Mouse (Mus musculus): ENCODE results near the gene Bicral. TPM values are rescaled to one million over a fixed set of nuclear protein-coding genes. Genes with fewer than 3 reads are reported as not detected.

The Bicral gene
- polyA plus RNA-seq, 2 experiments: 5.4 to 17.7 TPM

- Histone ChIP-seq H3K4me1 (ENCODE audit: control insufficient read depth, insufficient read depth, low read length) (no peaks in the 10 kb centered on the region), H3K4me2 (replicated peaks; ENCODE audit: low read depth, low read length, severe bottlenecking) (no peak overlapping the region), H3K9ac (ENCODE audit: low read depth, low read length, severe bottlenecking) (no peak overlapping the region), H3K4me3 (replicated peaks; ENCODE audit: low read length) (no peak overlapping the region), H3K27me3 (ENCODE audit: control insufficient read depth, insufficient read depth, low read length) (no peaks in the 10 kb centered on the region), H3K9me3 (ENCODE audit: control insufficient read depth, low read length) (no peaks in the 10 kb centered on the region), H3K27ac (replicated peaks; ENCODE audit: low read depth, low read length) (no peak overlapping the region), H3K36me3 (ENCODE audit: control insufficient read depth, insufficient read depth, low read length) (peaks cover 7% of the 10 kb centered on the region; the same call in 1 of the 2 replicates)
- DNase-seq (ENCODE audit: low spot score): no peak
- no peak for TF ChIP-seq POLR2A (IDR thresholded peaks at IDR 0.05; ENCODE audit: borderline replicate concordance, extremely low read depth, insufficient read depth, insufficient read length)
- WGBS: 90% methylated on average over 2 of the region's 2 CpGs
- ATAC-seq (ENCODE audit: low FRiP score, low read depth): no peak
Measured at GRCm38 (mm10) chr17:46843022-46843421, 15.3 kb downstream of the Bicral start.

GRCm38 (mm10) chr17:46840304-46841010, 17.8 kb downstream of the Bicral start:
- no peak overlapping the region for H3K9ac ChIP-seq (ENCODE audit: low read depth, low read length, severe bottlenecking)
- H3K27ac ChIP-seq (replicated peaks; ENCODE audit: low read depth, low read length): no peak overlapping the region
- ATAC-seq (ENCODE audit: low FRiP score, low read depth): no peak
- H3K27me3 ChIP-seq (ENCODE audit: control insufficient read depth, insufficient read depth, low read length): no peaks in the 10 kb centered on the region
- 88% methylated on average over 10 of the region's 10 CpGs for WGBS
- DNase-seq (ENCODE audit: low spot score): no peak
- TF ChIP-seq POLR2A (IDR thresholded peaks at IDR 0.05; ENCODE audit: borderline replicate concordance, extremely low read depth, insufficient read depth, insufficient read length): no peak
- H3K4me3 ChIP-seq (replicated peaks; ENCODE audit: low read length): no peak overlapping the region
- H3K4me1 ChIP-seq (ENCODE audit: control insufficient read depth, insufficient read depth, low read length): no peaks in the 10 kb centered on the region
- H3K36me3 ChIP-seq (ENCODE audit: control insufficient read depth, insufficient read depth, low read length): peaks cover 7% of the 10 kb centered on the region; the same call in 1 of the 2 replicates
- no peak overlapping the region for H3K4me2 ChIP-seq (replicated peaks; ENCODE audit: low read depth, low read length, severe bottlenecking)
- no peaks in the 10 kb centered on the region for H3K9me3 ChIP-seq (ENCODE audit: control insufficient read depth, low read length)

- DNase-seq (ENCODE audit: low spot score) (no peak), ATAC-seq (ENCODE audit: low FRiP score, low read depth) (no peak)
- WGBS: 62% methylated on average over 7 of the region's 7 CpGs
- Histone ChIP-seq H3K9me3 (ENCODE audit: control insufficient read depth, low read length) (no peaks in the 10 kb centered on the region), H3K27ac (replicated peaks; ENCODE audit: low read depth, low read length) (no peak overlapping the region), H3K27me3 (ENCODE audit: control insufficient read depth, insufficient read depth, low read length) (no peaks in the 10 kb centered on the region), H3K4me3 (replicated peaks; ENCODE audit: low read length) (no peak overlapping the region), H3K4me1 (ENCODE audit: control insufficient read depth, insufficient read depth, low read length) (no peaks in the 10 kb centered on the region), H3K36me3 (ENCODE audit: control insufficient read depth, insufficient read depth, low read length) (peaks cover 7% of the 10 kb centered on the region; the same call in 1 of the 2 replicates), H3K9ac (ENCODE audit: low read depth, low read length, severe bottlenecking) (no peak overlapping the region), H3K4me2 (replicated peaks; ENCODE audit: low read depth, low read length, severe bottlenecking) (no peak overlapping the region)
- TF ChIP-seq POLR2A (IDR thresholded peaks at IDR 0.05; ENCODE audit: borderline replicate concordance, extremely low read depth, insufficient read depth, insufficient read length): no peak
Measured at GRCm38 (mm10) chr17:46838396-46838920, 19.8 kb downstream of the Bicral start.

GRCm38 (mm10) chr17:46837897-46838296, 20.4 kb downstream of the Bicral start:
- Histone ChIP-seq H3K36me3 (ENCODE audit: control insufficient read depth, insufficient read depth, low read length) (peaks cover 7% of the 10 kb centered on the region; the same call in 1 of the 2 replicates), H3K9ac (ENCODE audit: low read depth, low read length, severe bottlenecking) (no peak overlapping the region), H3K27me3 (ENCODE audit: control insufficient read depth, insufficient read depth, low read length) (no peaks in the 10 kb centered on the region), H3K4me2 (replicated peaks; ENCODE audit: low read depth, low read length, severe bottlenecking) (no peak overlapping the region), H3K9me3 (ENCODE audit: control insufficient read depth, low read length) (no peaks in the 10 kb centered on the region), H3K4me3 (replicated peaks; ENCODE audit: low read length) (no peak overlapping the region), H3K4me1 (ENCODE audit: control insufficient read depth, insufficient read depth, low read length) (no peaks in the 10 kb centered on the region), H3K27ac (replicated peaks; ENCODE audit: low read depth, low read length) (no peak overlapping the region)
- TF ChIP-seq POLR2A (IDR thresholded peaks at IDR 0.05; ENCODE audit: borderline replicate concordance, extremely low read depth, insufficient read depth, insufficient read length): no peak
- ATAC-seq (ENCODE audit: low FRiP score, low read depth): no peak
- 58% methylated on average over 2 of the region's 2 CpGs for WGBS
- DNase-seq (ENCODE audit: low spot score): no peak

GRCm38 (mm10) chr17:46835093-46835715, 23.1 kb downstream of the Bicral start:
- Histone ChIP-seq H3K36me3 (ENCODE audit: control insufficient read depth, insufficient read depth, low read length) (0 out of 2 replicates have a peak, but pooled peaks cover 7% of the 10 kb centered on the region), H3K27me3 (ENCODE audit: control insufficient read depth, insufficient read depth, low read length) (no peaks in the 10 kb centered on the region), H3K4me3 (replicated peaks; ENCODE audit: low read length) (no peak overlapping the region), H3K4me1 (ENCODE audit: control insufficient read depth, insufficient read depth, low read length) (peaks cover 6% of the 10 kb centered on the region; the same call in 1 of the 2 replicates), H3K9ac (ENCODE audit: low read depth, low read length, severe bottlenecking) (no peak overlapping the region), H3K27ac (replicated peaks; ENCODE audit: low read depth, low read length) (no peak overlapping the region), H3K9me3 (ENCODE audit: control insufficient read depth, low read length) (no peaks in the 10 kb centered on the region), H3K4me2 (replicated peaks; ENCODE audit: low read depth, low read length, severe bottlenecking) (no peak overlapping the region)
- DNase-seq (ENCODE audit: low spot score) (no peak), ATAC-seq (ENCODE audit: low FRiP score, low read depth) (no peak)
- WGBS: 76% methylated on average over 6 of the region's 6 CpGs
- no peak for TF ChIP-seq POLR2A (IDR thresholded peaks at IDR 0.05; ENCODE audit: borderline replicate concordance, extremely low read depth, insufficient read depth, insufficient read length)
